Mouse (Mus musculus) lung, embryonic 15.5 days (tissue): ENCODE results near the gene Spns3. TPM values are rescaled to one million over a fixed set of nuclear protein-coding genes. Genes with fewer than 3 reads are reported as not detected.

Source experiments
- ATAC-seq: fragments of 200-750 bp; cut with Nextera tagmentation; 2 replicates; pipeline ENCODE4 v1.8.0; 2017; ENCODE audit warnings: moderate number of reproducible peaks, borderline replicate concordance; ENCODE audit not compliant: low FRiP score, low TSS enrichment; ENCODE audit errors: extremely low read depth
- H3K27ac ChIP-seq: fragments of 300-500 bp; sonication (generic); 2 replicates; pipeline ENCODE4 v1.5.1; 2015; ENCODE audit warnings: moderate library complexity, mild to moderate bottlenecking, inconsistent platforms
- H3K27me3 ChIP-seq: fragments of 300-500 bp; sonication (generic); 2 replicates; pipeline ENCODE4 v1.6.1; 2015; ENCODE audit warnings: inconsistent platforms
- H3K36me3 ChIP-seq: fragments of 300-500 bp; sonication (generic); 2 replicates; pipeline ENCODE4 v1.6.1; 2015; ENCODE audit warnings: inconsistent platforms
- H3K4me1 ChIP-seq: fragments of 300-500 bp; sonication (generic); 2 replicates; pipeline ENCODE4 v1.6.1; 2015; ENCODE audit warnings: inconsistent platforms
- H3K4me2 ChIP-seq: fragments of 300-500 bp; sonication (generic); 2 replicates; pipeline ENCODE4 v1.6.1; 2015; ENCODE audit warnings: inconsistent platforms, mild to moderate bottlenecking, moderate library complexity
- H3K4me3 ChIP-seq: fragments of 300-500 bp; sonication (generic); 2 replicates; pipeline ENCODE4 v1.5.1; 2015; ENCODE audit warnings: mild to moderate bottlenecking, inconsistent platforms
- H3K9ac ChIP-seq: fragments of 300-500 bp; sonication (generic); 2 replicates; pipeline ENCODE4 v1.6.1; 2015; ENCODE audit warnings: inconsistent platforms
- H3K9me3 ChIP-seq: fragments of 300-500 bp; sonication (generic); 2 replicates; pipeline ENCODE4 v1.6.1; 2016; ENCODE audit warnings: inconsistent platforms
- WGBS: fragments of 180-500 bp; shearing (Covaris S2); methylation state at CpG from one replicate; pipeline ENCODE4 v1.1.7; 2015; 5-methylcytosine and 5-hydroxymethylcytosine counted together
- polyA plus RNA-seq: library from polyadenylated mRNA; unstranded; fragments of >200 nt; fragmentation: Nextera tagmentation; extraction: Ambion mirVana; gene quantifications from 2 replicates; pipeline ENCODE4 v1.2.1, GENCODE M21; 2015

Spns3 gene
- polyA plus RNA-seq, 1 experiment from 2014 or later = 0.22 TPM

DNA sequence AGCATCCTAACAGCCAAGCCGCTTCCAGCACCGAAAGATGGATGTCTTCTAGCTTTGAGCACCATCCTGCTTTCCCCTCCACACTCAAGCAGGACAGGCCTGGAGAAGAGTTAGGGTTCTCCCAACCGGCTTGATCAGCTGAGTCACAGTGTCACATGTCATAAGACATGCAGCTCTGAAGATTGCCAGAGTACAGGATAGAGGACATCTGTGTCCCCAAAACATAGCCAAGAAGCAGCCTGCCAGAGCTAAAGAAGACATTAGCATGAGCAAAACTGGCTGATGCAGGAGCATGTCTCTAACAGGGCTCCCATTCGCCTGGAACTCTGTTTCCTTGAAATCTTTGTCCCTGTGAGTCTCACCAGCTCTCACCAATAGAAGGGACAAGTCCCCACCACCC lies 24.1 kb downstream of the Spns3 start:
- Histone ChIP-seq H3K27ac (no peak overlapping the region), H3K9ac (no peak overlapping the region), H3K9me3 (no peaks in the 10 kb centered on the region), H3K4me1 (peaks cover 7% of the 10 kb centered on the region), H3K4me3 (no peak overlapping the region), H3K36me3 (no peaks in the 10 kb centered on the region), H3K4me2 (no peak overlapping the region), H3K27me3 (no peaks in the 10 kb centered on the region)
- WGBS = 78% methylated on average over 4 of the region's 4 CpGs
- ATAC-seq = no peak

DNA sequence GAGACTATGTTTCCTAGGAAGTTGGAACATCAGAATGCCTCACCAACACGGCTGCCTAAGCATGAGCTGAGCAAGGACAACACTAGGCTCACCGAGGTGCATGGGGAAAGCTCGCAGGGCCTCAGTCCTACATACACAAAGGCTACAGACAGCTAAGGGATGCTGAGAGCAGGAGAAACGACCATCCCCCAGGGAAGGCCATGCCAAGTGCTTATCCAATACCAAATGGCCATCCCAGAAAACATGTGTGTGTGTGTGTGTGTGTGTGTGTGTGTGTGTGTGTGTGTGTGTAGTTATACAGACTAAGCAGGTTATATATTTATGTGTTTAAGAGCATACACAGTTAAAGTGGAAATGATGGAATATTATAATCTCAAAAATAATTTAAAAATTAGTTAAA lies 26.6 kb downstream of the Spns3 start:
- Histone ChIP-seq H3K4me2 (no peak overlapping the region), H3K4me3 (no peak overlapping the region), H3K9ac (no peak overlapping the region), H3K9me3 (no peaks in the 10 kb centered on the region), H3K27ac (no peak overlapping the region), H3K27me3 (no peaks in the 10 kb centered on the region), H3K36me3 (no peaks in the 10 kb centered on the region), H3K4me1 (peaks cover 7% of the 10 kb centered on the region)
- ATAC-seq = no peak
- 48% methylated on average over 4 of the region's 4 CpGs for WGBS

DNA sequence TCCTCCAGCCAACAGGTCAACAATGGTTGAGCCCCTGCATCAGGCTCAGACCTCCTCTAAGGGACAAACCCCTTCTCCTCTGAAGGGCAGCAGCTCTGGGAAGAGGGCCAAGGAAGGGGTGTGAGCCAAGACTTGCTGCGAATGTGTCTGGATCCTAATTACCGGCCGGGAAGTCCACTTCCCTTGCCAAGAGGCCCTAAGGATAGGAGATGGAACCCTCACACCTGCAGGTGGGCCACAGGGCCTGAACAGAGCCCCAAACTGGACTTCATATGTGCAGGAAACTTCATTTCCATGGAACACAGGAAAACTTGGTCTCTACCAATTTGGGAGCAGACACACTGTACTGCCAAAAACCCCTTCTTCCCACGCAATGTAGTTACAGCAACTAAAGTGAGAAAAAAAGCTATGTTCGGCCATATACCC lies 27.7 kb downstream of the Spns3 start:
- 41% methylated on average over 5 of the region's 5 CpGs for WGBS
- ATAC-seq = no peak

DNA sequence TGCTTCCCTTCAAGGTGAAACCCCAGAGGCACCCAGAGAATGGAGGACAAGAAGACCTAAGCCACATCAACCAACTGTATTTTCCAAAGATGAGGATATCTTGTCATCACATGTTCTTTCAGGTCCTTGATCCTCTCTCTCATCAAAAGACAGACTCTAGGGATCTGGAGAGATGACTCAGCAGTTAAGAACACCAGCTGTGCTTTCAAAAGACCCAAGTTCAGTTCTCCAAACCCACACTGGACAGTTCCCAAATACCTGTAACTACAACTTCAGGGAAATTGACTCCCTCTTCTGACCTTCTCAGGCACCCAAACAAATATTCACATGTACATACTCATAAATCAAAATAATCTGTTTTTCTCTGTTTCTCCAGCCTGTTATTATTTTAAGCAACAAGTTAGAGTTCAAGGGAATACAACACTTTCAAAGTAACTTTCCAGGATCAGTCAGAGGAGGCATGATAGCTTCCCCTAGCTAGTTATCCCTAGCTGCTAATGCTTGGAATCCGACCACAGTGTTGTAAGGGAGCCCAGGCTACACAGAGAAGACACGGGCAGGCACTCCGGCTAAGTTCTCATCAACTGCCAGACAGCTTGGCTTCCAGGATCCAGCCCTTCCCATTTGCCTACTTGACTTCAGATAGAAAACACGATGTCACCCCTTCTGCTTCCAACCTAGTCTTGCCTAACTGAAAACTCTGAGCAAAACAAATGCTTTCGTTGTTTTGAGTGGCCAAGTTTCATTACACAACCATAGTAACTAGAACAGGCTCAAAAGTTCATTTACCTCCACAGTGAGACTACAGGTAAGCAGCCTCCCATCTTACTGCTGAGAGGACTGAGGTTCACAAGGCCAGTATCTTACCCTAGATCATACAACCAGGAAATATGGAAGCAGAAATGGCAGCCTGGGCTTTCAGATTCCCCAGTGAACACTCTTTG lies 28.4 kb downstream of the Spns3 start:
- no peaks in the 10 kb centered on the region for H3K36me3 ChIP-seq
- H3K27me3 ChIP-seq = no peaks in the 10 kb centered on the region
- peaks cover 7% of the 10 kb centered on the region for H3K4me1 ChIP-seq
- H3K4me3 ChIP-seq = no peak overlapping the region
- WGBS = 75% methylated on average over 5 of the region's 5 CpGs
- ATAC-seq = no peak
- no peaks in the 10 kb centered on the region for H3K9me3 ChIP-seq
- H3K4me2 ChIP-seq = no peak overlapping the region
- H3K27ac ChIP-seq = no peak overlapping the region
- no peak overlapping the region for H3K9ac ChIP-seq

More for the DNA sequence above, 27.7 kb downstream of the Spns3 start:
- no peaks in the 10 kb centered on the region for H3K27me3 ChIP-seq
- H3K4me1 ChIP-seq = peaks cover 7% of the 10 kb centered on the region
- no peak overlapping the region for H3K9ac ChIP-seq
- H3K9me3 ChIP-seq = no peaks in the 10 kb centered on the region
- H3K27ac ChIP-seq = no peak overlapping the region
- no peak overlapping the region for H3K4me3 ChIP-seq
- no peaks in the 10 kb centered on the region for H3K36me3 ChIP-seq
- H3K4me2 ChIP-seq = no peak overlapping the region

DNA sequence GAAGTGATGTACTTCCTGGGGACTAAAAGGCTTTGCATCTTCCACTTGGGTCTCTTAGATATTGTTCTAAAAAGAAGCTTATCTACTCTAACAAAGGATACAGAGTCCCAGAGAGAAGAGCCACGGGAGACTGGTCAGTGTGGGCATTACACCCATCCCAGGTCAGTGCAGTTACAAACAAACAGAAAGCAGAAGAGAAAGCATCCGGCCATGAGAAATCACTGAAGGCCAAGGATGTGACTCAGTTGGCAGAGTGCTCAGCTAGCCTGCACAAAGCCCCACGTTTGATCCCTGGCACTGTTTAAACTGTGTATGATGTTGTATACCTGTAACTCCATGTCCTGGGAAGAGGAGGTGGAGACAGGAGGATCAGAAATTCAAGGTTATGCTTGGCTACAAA lies 30.4 kb downstream of the Spns3 start:
- H3K4me3 ChIP-seq = no peak overlapping the region
- peaks cover 7% of the 10 kb centered on the region for H3K4me1 ChIP-seq
- H3K36me3 ChIP-seq = no peaks in the 10 kb centered on the region
- no peak overlapping the region for H3K4me2 ChIP-seq
- no peak overlapping the region for H3K27ac ChIP-seq
- no peak overlapping the region for H3K9ac ChIP-seq
- no peak for ATAC-seq
- WGBS = 52% methylated on average over 3 of the region's 3 CpGs
- H3K27me3 ChIP-seq = no peaks in the 10 kb centered on the region
- H3K9me3 ChIP-seq = no peaks in the 10 kb centered on the region

DNA sequence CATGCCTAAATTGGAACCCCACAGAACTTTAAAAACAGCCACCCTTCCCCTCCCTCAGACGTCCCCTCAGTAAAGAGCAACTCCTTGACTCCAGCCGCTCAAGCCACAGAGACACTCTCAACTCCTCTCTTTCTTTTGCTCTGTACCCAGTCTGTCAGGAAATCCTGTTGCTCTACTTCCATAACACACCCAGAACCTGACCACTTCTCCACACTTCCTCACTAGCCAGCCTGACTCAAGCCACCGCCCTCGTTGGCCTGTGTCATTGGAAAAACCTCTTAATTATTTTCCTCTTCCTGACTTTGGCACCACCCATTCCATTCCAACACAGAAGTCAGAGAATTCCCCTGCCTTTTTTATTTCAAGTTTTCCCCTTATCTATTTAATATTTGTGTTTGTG lies 31.1 kb downstream of the Spns3 start:
- H3K9ac ChIP-seq = no peak overlapping the region
- H3K36me3 ChIP-seq = no peaks in the 10 kb centered on the region
- ATAC-seq = no peak

DNA sequence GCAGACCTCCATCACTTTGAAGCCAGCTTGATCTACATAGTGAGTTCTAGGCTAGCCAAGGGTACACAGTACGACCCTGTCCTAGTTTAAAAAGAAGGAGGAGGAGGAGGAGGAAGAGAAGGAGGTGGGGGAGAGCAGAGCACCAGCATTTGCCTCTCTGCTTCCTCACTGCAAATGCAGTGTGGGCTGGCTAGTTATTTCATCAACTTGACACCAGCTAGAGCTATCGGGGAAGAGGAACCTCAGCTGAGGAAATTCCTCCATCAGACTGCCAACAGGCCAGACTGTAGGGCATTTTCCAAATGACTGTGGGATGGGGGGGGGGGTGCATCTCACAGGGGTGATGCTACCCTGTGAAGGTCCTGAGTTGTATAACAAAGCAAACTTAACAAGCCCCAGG lies 31.9 kb downstream of the Spns3 start:
- Histone ChIP-seq H3K36me3 (no peaks in the 10 kb centered on the region), H3K9ac (no peak overlapping the region), H3K27ac (no peak overlapping the region), H3K4me2 (no peak overlapping the region), H3K4me3 (no peak overlapping the region), H3K27me3 (no peaks in the 10 kb centered on the region), H3K9me3 (no peaks in the 10 kb centered on the region), H3K4me1 (peaks cover 7% of the 10 kb centered on the region)
- WGBS = 36% methylated on average over 2 of the region's 2 CpGs
- no peak for ATAC-seq

More for the DNA sequence above, 31.1 kb downstream of the Spns3 start:
- Histone ChIP-seq H3K9me3 (no peaks in the 10 kb centered on the region), H3K4me3 (no peak overlapping the region), H3K4me2 (no peak overlapping the region), H3K27me3 (no peaks in the 10 kb centered on the region), H3K27ac (no peak overlapping the region), H3K4me1 (peaks cover 7% of the 10 kb centered on the region)
- 51% methylated on average over 4 of the region's 4 CpGs for WGBS

DNA sequence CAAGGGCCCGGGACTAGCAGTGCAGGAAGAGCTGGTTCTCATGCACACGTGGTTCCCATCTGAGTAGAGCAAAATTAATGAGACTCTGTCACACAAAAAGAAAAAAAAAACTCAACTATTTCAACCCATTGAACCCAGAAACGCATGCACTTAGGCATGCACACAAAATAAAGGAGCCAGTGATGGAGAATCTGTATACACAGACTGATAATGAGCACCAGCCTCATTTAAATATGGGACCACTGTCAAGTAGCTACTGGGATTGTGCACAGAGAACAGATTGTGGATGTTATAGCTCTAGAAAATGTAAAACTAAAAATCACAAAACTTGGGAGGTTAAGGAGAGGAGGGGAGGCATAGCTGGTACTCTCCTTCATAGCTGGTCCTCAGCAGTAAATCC lies 35.3 kb downstream of the Spns3 start:
- Histone ChIP-seq H3K27me3 (no peaks in the 10 kb centered on the region), H3K9me3 (no peaks in the 10 kb centered on the region), H3K4me1 (no peaks in the 10 kb centered on the region), H3K4me2 (no peak overlapping the region), H3K9ac (no peak overlapping the region), H3K4me3 (no peak overlapping the region), H3K27ac (no peak overlapping the region), H3K36me3 (no peaks in the 10 kb centered on the region)
- ATAC-seq = no peak
- WGBS = 53% methylated on average over 3 of the region's 3 CpGs

DNA sequence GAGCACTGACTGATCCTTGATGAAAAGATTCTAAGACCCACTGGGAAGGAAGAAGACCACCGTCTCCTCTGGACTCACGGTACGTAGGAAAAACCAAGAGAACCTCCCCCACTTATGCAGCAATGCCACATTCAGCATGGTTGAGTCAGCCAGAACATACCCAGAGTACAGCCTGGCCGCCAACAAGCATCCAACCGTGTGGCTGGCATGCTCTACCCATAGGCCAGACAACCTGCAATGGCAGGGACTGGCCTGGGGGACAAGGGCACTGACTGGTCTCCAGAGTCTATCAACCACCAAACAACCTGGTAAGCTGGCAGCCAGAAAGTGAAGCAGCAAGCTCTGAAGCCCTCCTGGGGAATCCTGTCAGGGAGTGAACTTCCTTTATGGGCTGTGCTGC lies 41.7 kb downstream of the Spns3 start:
- WGBS = 92% methylated on average over 5 of the region's 5 CpGs
- Histone ChIP-seq H3K27ac (no peak overlapping the region), H3K4me1 (no peaks in the 10 kb centered on the region)

DNA sequence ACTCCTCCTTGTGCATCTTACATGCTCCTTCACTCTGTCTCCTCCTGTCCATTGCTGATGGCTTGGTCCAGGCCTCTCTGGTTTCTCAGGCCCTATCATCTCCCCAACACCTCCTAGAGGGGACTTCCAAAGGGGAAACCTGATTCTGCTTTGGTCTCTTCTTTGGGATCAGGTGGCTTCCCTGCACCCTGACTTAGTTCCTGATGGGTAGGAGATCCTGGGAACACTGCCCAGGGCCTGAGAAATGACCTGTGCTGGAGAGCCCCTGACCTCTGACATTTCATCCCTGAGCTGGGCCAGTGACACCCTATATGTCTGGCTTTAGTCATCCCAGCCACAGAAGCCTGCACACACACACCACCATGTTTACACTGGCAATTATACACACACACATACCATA lies 42.7 kb downstream of the Spns3 start:
- no peak overlapping the region for H3K4me3 ChIP-seq
- H3K36me3 ChIP-seq = no peaks in the 10 kb centered on the region
- H3K9ac ChIP-seq = no peak overlapping the region
- no peaks in the 10 kb centered on the region for H3K27me3 ChIP-seq
- no peaks in the 10 kb centered on the region for H3K9me3 ChIP-seq
- no peak for ATAC-seq
- H3K4me2 ChIP-seq = no peak overlapping the region
- H3K27ac ChIP-seq = no peak overlapping the region
- 0 out of 2 replicates have a peak, but pooled peaks cover 5% of the 10 kb centered on the region for H3K4me1 ChIP-seq

More for the DNA sequence above, 41.7 kb downstream of the Spns3 start:
- ATAC-seq = no peak
- H3K27me3 ChIP-seq = no peaks in the 10 kb centered on the region
- H3K4me2 ChIP-seq = no peak overlapping the region
- H3K9me3 ChIP-seq = no peaks in the 10 kb centered on the region
- H3K4me3 ChIP-seq = no peak overlapping the region
- no peaks in the 10 kb centered on the region for H3K36me3 ChIP-seq
- no peak overlapping the region for H3K9ac ChIP-seq

DNA sequence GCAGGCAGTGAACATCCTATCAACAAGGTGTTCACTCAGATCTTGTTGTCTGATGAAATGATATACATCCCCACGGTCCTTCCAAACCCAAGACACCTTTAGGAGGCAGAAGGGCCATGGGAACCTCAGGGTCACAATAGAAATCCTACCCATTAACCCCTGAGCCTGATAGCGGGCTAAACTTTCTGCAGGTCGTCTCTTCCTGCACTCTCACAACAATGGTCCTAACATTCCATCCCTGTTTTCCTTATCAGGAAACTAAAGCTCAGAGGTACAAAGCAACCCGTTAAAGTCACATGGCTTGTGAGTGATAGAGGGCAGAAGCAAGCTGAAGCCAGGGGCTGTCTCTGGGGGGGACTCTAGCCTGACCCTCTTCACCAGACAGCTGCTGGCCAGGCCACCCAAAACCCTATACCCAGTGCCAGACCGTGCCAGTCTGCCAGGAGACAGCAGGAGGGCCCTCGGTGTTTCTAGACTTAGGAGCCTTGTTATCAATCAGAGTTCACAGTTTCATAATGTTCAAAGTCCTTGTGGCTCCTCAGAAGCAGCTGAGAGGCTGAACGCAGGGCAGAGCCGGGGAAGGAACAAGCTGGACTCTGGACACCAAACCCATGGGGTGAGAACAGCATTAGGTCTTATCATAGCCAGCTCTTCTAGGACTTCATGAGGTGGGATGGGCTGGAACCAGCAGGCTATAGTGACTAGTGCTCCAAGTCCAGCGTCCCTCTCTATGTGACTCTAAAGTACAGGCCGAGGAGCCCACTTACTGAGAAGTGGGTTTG lies 46.1 kb downstream of the Spns3 start:
- H3K27me3 ChIP-seq = no peaks in the 10 kb centered on the region

DNA sequence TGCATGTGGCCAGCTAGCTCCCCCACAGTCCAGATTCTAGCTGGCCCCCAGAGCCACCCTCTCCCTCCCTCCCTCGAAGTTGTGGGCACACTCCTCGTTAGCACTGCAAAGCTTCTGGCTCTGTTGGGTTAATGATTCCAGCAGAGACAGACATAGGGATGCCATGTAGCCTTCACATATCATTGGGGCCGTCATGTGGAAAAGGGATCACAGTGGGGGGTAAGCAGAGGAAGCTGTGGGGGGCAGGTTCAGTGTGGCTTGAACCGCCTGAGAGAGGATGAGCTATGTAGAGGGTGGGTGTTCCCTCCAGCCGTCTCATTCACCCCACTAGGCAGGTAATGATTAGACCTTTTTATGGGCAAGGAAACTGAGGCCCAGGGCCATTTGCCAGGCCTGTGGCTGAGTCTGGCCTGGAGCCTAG lies 46.8 kb downstream of the Spns3 start:
- Histone ChIP-seq H3K27ac (no peak overlapping the region), H3K27me3 (no peaks in the 10 kb centered on the region), H3K4me1 (0 out of 2 replicates have a peak, but pooled peaks cover 5% of the 10 kb centered on the region), H3K36me3 (no peaks in the 10 kb centered on the region), H3K4me3 (no peak overlapping the region), H3K9ac (no peak overlapping the region), H3K4me2 (no peak overlapping the region), H3K9me3 (no peaks in the 10 kb centered on the region)
- 43% methylated on average over 5 of the region's 5 CpGs for WGBS
- no peak for ATAC-seq

More for the DNA sequence above, 46.1 kb downstream of the Spns3 start:
- Histone ChIP-seq H3K27ac (no peak overlapping the region), H3K9me3 (no peaks in the 10 kb centered on the region), H3K4me1 (0 out of 2 replicates have a peak, but pooled peaks cover 5% of the 10 kb centered on the region), H3K9ac (no peak overlapping the region), H3K4me2 (no peak overlapping the region), H3K4me3 (no peak overlapping the region), H3K36me3 (no peaks in the 10 kb centered on the region)
- ATAC-seq = no peak
- 54% methylated on average over 10 of the region's 10 CpGs for WGBS
